Mouse (Mus musculus) limb, embryonic 10.5 days (tissue): ENCODE measurements around the gene Smok3c. TPM values are rescaled to one million over a fixed set of nuclear protein-coding genes. Genes with fewer than 3 reads are reported as not detected.

ENCODE experiments used
- polyA plus RNA-seq: library from polyadenylated mRNA; unstranded; fragments of >200 nt; fragmentation: Nextera tagmentation; extraction: Ambion mirVana; gene quantifications from 2 replicates; pipeline ENCODE4 v1.2.1, GENCODE M21; 2016

Gene Smok3c
- polyA plus RNA-seq, 1 experiment from 2014 or later: not detected

Other genes starting within 250 kb of the Smok3c start
- gene Pilra, start 216.9 kb upstream of the Smok3c start, polyA plus RNA-seq: 0.34 and 0.39 TPM in 2 replicates
- gene Pilrb1, start 195.1 kb upstream of the Smok3c start, polyA plus RNA-seq: not detected in 2 replicates
- not detected in 2 replicates for gene Pilrb2, start 181.4 kb upstream of the Smok3c start, polyA plus RNA-seq
- not detected in 2 replicates for gene Cyp3a13, start 131.6 kb upstream of the Smok3c start, polyA plus RNA-seq
- gene Gjc3, start 90.1 kb upstream of the Smok3c start, polyA plus RNA-seq: 0.04 TPM in 1 of 2 replicates, not detected in the other
- gene Azgp1, start 71.7 kb upstream of the Smok3c start, polyA plus RNA-seq: not detected in 2 replicates
- gene Smok3a, start 31.9 kb upstream of the Smok3c start, polyA plus RNA-seq: not detected in 2 replicates
- not detected in 2 replicates for gene Smok3b, start 31.8 kb upstream of the Smok3c start, polyA plus RNA-seq
- gene Zkscan1, start 31.9 kb downstream of the Smok3c start, polyA plus RNA-seq: 24.5 and 29.4 TPM in 2 replicates
- gene Zscan21, start 63.7 kb downstream of the Smok3c start, polyA plus RNA-seq: 87.1 and 97.2 TPM in 2 replicates
- 29.7 and 36.3 TPM in 2 replicates for gene Zfp113, start 102.5 kb downstream of the Smok3c start, polyA plus RNA-seq
- 381 and 386 TPM in 2 replicates for gene Cops6, start 107.9 kb downstream of the Smok3c start, polyA plus RNA-seq
- 26.4 and 32.0 TPM in 2 replicates for gene Ap4m1, start 118.8 kb downstream of the Smok3c start, polyA plus RNA-seq
- 384 and 399 TPM in 2 replicates for gene Mcm7, start 119.2 kb downstream of the Smok3c start, polyA plus RNA-seq
- gene Taf6, start 134.3 kb downstream of the Smok3c start, polyA plus RNA-seq: 133 and 145 TPM in 2 replicates
- 54.6 and 60.4 TPM in 2 replicates for gene Cnpy4, start 134.3 kb downstream of the Smok3c start, polyA plus RNA-seq
- 6.6 and 9.5 TPM in 2 replicates for gene Mblac1, start 141.1 kb downstream of the Smok3c start, polyA plus RNA-seq
- gene Nxpe5, start 172.7 kb downstream of the Smok3c start, polyA plus RNA-seq: not detected in 2 replicates
- 35.4 and 39.7 TPM in 2 replicates for gene Lamtor4, start 202.3 kb downstream of the Smok3c start, polyA plus RNA-seq
- gene BC037034, start 210.8 kb downstream of the Smok3c start, polyA plus RNA-seq: 5.4 and 6.3 TPM in 2 replicates
- 3.3 and 3.7 TPM in 2 replicates for gene Gal3st4, start 219.6 kb downstream of the Smok3c start, polyA plus RNA-seq
- gene Gm43720, start 226.8 kb downstream of the Smok3c start, polyA plus RNA-seq: 0.08 and 0.18 TPM in 2 replicates
- 36.5 and 54.3 TPM in 2 replicates for gene Gpc2, start 226.8 kb downstream of the Smok3c start, polyA plus RNA-seq
- gene Stag3, start 227.0 kb downstream of the Smok3c start, polyA plus RNA-seq: 4.7 and 6.7 TPM in 2 replicates